Mouse (Mus musculus): Measurements from ENCODE around the gene Rhd. TPM values are rescaled to one million over a fixed set of nuclear protein-coding genes. Genes with fewer than 3 reads are reported as not detected.

Gene Rhd
- total and polyA plus RNA-seq, 3 experiments = 3.3 to 69.7 (median 9.8) TPM

GRCm38 (mm10) chr4:134853637-134854485 is 10.5 kb upstream of the Rhd start:
- peak; percentile 86 for DNase-seq (ENCODE audit: low spot score)
- TF ChIP-seq TAL1 (conservative IDR thresholded peaks at IDR 0.05; ENCODE audit: low read depth, low read length) (no peak), POLR2AphosphoS5 (IDR thresholded peaks at IDR 0.05; ENCODE audit: insufficient replicate concordance, low read depth, low read length) (peak; percentile 70; the same call in 1 of the 2 replicates), GATA2 (IDR thresholded peaks at IDR 0.05; ENCODE audit: borderline replicate concordance, low read depth, low read length) (no peak), GATA1 (IDR thresholded peaks at IDR 0.05; ENCODE audit: borderline replicate concordance, low read length) (no peak), CTCF (IDR thresholded peaks at IDR 0.05; ENCODE audit: low read depth, low read length) (no peak)
- Histone ChIP-seq H3K36me3 (replicated peaks) (peaks cover 13% of the 10 kb centered on the region), H3K4me1 (ENCODE audit: insufficient read depth, low read depth, low read length) (peaks cover 49% of the 10 kb centered on the region), H3K27me3 (ENCODE audit: insufficient read depth, low read length) (no peaks in the 10 kb centered on the region), H3K4me3 (ENCODE audit: low read depth, low read length) (peak overlapping the region; percentile 92), H3K9me3 (replicated peaks) (no peaks in the 10 kb centered on the region)
- ATAC-seq (ENCODE audit: extremely low read depth, insufficient number of reproducible peaks, low FRiP score, poor library complexity, severe bottlenecking) = peak; percentile 68

DNA sequence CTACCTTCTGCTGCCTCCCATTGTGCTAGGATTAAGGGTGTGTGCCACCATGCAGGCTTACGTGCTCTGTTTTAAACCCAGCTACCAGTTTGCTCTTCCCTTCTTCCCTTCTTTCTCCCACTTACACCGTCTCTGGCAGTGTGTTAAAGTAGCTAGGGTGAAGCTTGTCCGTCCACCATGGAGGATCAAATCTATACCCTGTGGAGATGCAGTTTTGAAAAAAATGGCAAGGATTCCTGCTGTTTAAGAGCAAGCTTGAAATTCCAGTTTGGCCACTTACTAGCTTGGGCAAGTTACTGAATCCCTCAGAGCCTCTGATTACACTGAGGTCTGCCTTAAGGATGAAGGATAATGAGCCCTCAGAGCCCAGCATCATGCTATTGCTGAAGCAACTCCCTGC is 9.0 kb upstream of the Rhd start:
- Histone ChIP-seq H3K4me1 (ENCODE audit: insufficient read depth, low read depth, low read length) (peaks cover 56% of the 10 kb centered on the region), H3K36me3 (replicated peaks) (peaks cover 7% of the 10 kb centered on the region), H3K4me3 (ENCODE audit: low read depth, low read length) (no peak overlapping the region), H3K27me3 (ENCODE audit: insufficient read depth, low read length) (no peaks in the 10 kb centered on the region), H3K9me3 (replicated peaks) (no peaks in the 10 kb centered on the region)
- DNase-seq (ENCODE audit: low spot score) (no peak), ATAC-seq (ENCODE audit: extremely low read depth, insufficient number of reproducible peaks, low FRiP score, poor library complexity, severe bottlenecking) (no peak)
- no peak for TF ChIP-seq CTCF (IDR thresholded peaks at IDR 0.05; ENCODE audit: low read depth, low read length)
- TF ChIP-seq GATA2 (IDR thresholded peaks at IDR 0.05; ENCODE audit: borderline replicate concordance, low read depth, low read length) = no peak
- no peak for TF ChIP-seq GATA1 (IDR thresholded peaks at IDR 0.05; ENCODE audit: borderline replicate concordance, low read length)
- no peak for TF ChIP-seq TAL1 (conservative IDR thresholded peaks at IDR 0.05; ENCODE audit: low read depth, low read length)
- no peak for TF ChIP-seq POLR2AphosphoS5 (IDR thresholded peaks at IDR 0.05; ENCODE audit: insufficient replicate concordance, low read depth, low read length)

GRCm38 (mm10) chr4:134856056-134856455 is 8.3 kb upstream of the Rhd start:
- TF ChIP-seq GATA1 (IDR thresholded peaks at IDR 0.05; ENCODE audit: borderline replicate concordance, low read length) (no peak), TAL1 (conservative IDR thresholded peaks at IDR 0.05; ENCODE audit: low read depth, low read length) (no peak), GATA2 (IDR thresholded peaks at IDR 0.05; ENCODE audit: borderline replicate concordance, low read depth, low read length) (no peak), POLR2AphosphoS5 (IDR thresholded peaks at IDR 0.05; ENCODE audit: insufficient replicate concordance, low read depth, low read length) (no peak), CTCF (IDR thresholded peaks at IDR 0.05; ENCODE audit: low read depth, low read length) (no peak)
- no peak overlapping the region for H3K4me3 ChIP-seq (ENCODE audit: low read depth, low read length)
- H3K4me1 ChIP-seq (ENCODE audit: insufficient read depth, low read depth, low read length) = peaks cover 56% of the 10 kb centered on the region
- H3K27me3 ChIP-seq (ENCODE audit: insufficient read depth, low read length) = no peaks in the 10 kb centered on the region
- no peaks in the 10 kb centered on the region for H3K9me3 ChIP-seq (replicated peaks)
- DNase-seq (ENCODE audit: low spot score) = no peak
- ATAC-seq (ENCODE audit: extremely low read depth, insufficient number of reproducible peaks, low FRiP score, poor library complexity, severe bottlenecking) = no peak
- H3K36me3 ChIP-seq (replicated peaks) = peaks cover 3% of the 10 kb centered on the region

GRCm38 (mm10) chr4:134856501-134856900 is 7.8 kb upstream of the Rhd start:
- no peak for ATAC-seq (ENCODE audit: extremely low read depth, insufficient number of reproducible peaks, low FRiP score, poor library complexity, severe bottlenecking)
- no peak for DNase-seq (ENCODE audit: low spot score)
- Histone ChIP-seq H3K4me3 (ENCODE audit: low read depth, low read length) (no peak overlapping the region), H3K4me1 (ENCODE audit: insufficient read depth, low read depth, low read length) (peaks cover 53% of the 10 kb centered on the region), H3K9me3 (replicated peaks) (no peaks in the 10 kb centered on the region), H3K36me3 (replicated peaks) (peaks cover 3% of the 10 kb centered on the region), H3K27me3 (ENCODE audit: insufficient read depth, low read length) (no peaks in the 10 kb centered on the region)
- TF ChIP-seq TAL1 (conservative IDR thresholded peaks at IDR 0.05; ENCODE audit: low read depth, low read length) (no peak), CTCF (IDR thresholded peaks at IDR 0.05; ENCODE audit: low read depth, low read length) (no peak), GATA2 (IDR thresholded peaks at IDR 0.05; ENCODE audit: borderline replicate concordance, low read depth, low read length) (no peak), POLR2AphosphoS5 (IDR thresholded peaks at IDR 0.05; ENCODE audit: insufficient replicate concordance, low read depth, low read length) (no peak), GATA1 (IDR thresholded peaks at IDR 0.05; ENCODE audit: borderline replicate concordance, low read length) (no peak)

GRCm38 (mm10) chr4:134858494-134858893 is 5.8 kb upstream of the Rhd start:
- no peaks in the 10 kb centered on the region for H3K36me3 ChIP-seq (replicated peaks)
- DNase-seq (ENCODE audit: low spot score) (no peak), ATAC-seq (ENCODE audit: extremely low read depth, insufficient number of reproducible peaks, low FRiP score, poor library complexity, severe bottlenecking) (no peak)
- no peaks in the 10 kb centered on the region for H3K9me3 ChIP-seq (replicated peaks)
- no peak overlapping the region for H3K4me3 ChIP-seq (ENCODE audit: low read depth, low read length)
- no peaks in the 10 kb centered on the region for H3K27me3 ChIP-seq (ENCODE audit: insufficient read depth, low read length)
- no peak for TF ChIP-seq TAL1 (conservative IDR thresholded peaks at IDR 0.05; ENCODE audit: low read depth, low read length)
- no peak for TF ChIP-seq GATA1 (IDR thresholded peaks at IDR 0.05; ENCODE audit: borderline replicate concordance, low read length)
- no peak for TF ChIP-seq GATA2 (IDR thresholded peaks at IDR 0.05; ENCODE audit: borderline replicate concordance, low read depth, low read length)
- TF ChIP-seq CTCF (IDR thresholded peaks at IDR 0.05; ENCODE audit: low read depth, low read length) = no peak
- no peak for TF ChIP-seq POLR2AphosphoS5 (IDR thresholded peaks at IDR 0.05; ENCODE audit: insufficient replicate concordance, low read depth, low read length)
- H3K4me1 ChIP-seq (ENCODE audit: insufficient read depth, low read depth, low read length) = peaks cover 67% of the 10 kb centered on the region

GRCm38 (mm10) chr4:134861884-134862283 is 2.5 kb upstream of the Rhd start:
- Histone ChIP-seq H3K27me3 (ENCODE audit: insufficient read depth, low read length) (no peaks in the 10 kb centered on the region), H3K4me1 (ENCODE audit: insufficient read depth, low read depth, low read length) (peaks cover 66% of the 10 kb centered on the region), H3K36me3 (replicated peaks) (no peaks in the 10 kb centered on the region), H3K4me3 (ENCODE audit: low read depth, low read length) (no peak overlapping the region), H3K9me3 (replicated peaks) (no peaks in the 10 kb centered on the region)
- no peak for ATAC-seq (ENCODE audit: extremely low read depth, insufficient number of reproducible peaks, low FRiP score, poor library complexity, severe bottlenecking)
- DNase-seq (ENCODE audit: low spot score) = no peak
- TF ChIP-seq POLR2AphosphoS5 (IDR thresholded peaks at IDR 0.05; ENCODE audit: insufficient replicate concordance, low read depth, low read length) = no peak
- no peak for TF ChIP-seq CTCF (IDR thresholded peaks at IDR 0.05; ENCODE audit: low read depth, low read length)
- no peak for TF ChIP-seq TAL1 (conservative IDR thresholded peaks at IDR 0.05; ENCODE audit: low read depth, low read length)
- no peak for TF ChIP-seq GATA2 (IDR thresholded peaks at IDR 0.05; ENCODE audit: borderline replicate concordance, low read depth, low read length)
- TF ChIP-seq GATA1 (IDR thresholded peaks at IDR 0.05; ENCODE audit: borderline replicate concordance, low read length) = no peak

Measured in G1E (cell line).